Mouse (Mus musculus) G1E (cell line): ENCODE results near the gene Fkbp5.

Experiments
- CTCF ChIP-seq: IDR thresholded peaks from 2 replicates; pipeline ENCODE4 v1.5.1; 2012; ENCODE audit warnings: low read depth, low read length, inconsistent platforms, mixed read lengths
- POLR2AphosphoS5 ChIP-seq: IDR thresholded peaks from 2 replicates; pipeline ENCODE4 v1.6.1; 2012; ENCODE audit warnings: low read depth, low read length, inconsistent platforms; ENCODE audit not compliant: insufficient replicate concordance

- TF ChIP-seq CTCF: no peak
- no peak for TF ChIP-seq POLR2AphosphoS5
Measured at GRCm38 (mm10) chr17:28427666-28428065, 89.7 kb downstream of the Fkbp5 start.
